Mouse (Mus musculus) hematopoietic multipotent progenitor cell, adult 10-12 weeks (in vitro differentiated cells): ENCODE measurements around the gene Idua. TPM values are rescaled to one million over a fixed set of nuclear protein-coding genes. Genes with fewer than 3 reads are reported as not detected.

ENCODE experiments used
- polyA plus RNA-seq: library from polyadenylated mRNA; stranded (reverse); fragments of >175 nt; gene quantifications from 2 replicates; pipeline ENCODE4 v1.2.3, GENCODE M21; 2012; ENCODE audit warnings: low replicate concordance

Gene Idua
- polyA plus RNA-seq = 19.4 and 24.3 TPM in 2 replicates

DNA sequence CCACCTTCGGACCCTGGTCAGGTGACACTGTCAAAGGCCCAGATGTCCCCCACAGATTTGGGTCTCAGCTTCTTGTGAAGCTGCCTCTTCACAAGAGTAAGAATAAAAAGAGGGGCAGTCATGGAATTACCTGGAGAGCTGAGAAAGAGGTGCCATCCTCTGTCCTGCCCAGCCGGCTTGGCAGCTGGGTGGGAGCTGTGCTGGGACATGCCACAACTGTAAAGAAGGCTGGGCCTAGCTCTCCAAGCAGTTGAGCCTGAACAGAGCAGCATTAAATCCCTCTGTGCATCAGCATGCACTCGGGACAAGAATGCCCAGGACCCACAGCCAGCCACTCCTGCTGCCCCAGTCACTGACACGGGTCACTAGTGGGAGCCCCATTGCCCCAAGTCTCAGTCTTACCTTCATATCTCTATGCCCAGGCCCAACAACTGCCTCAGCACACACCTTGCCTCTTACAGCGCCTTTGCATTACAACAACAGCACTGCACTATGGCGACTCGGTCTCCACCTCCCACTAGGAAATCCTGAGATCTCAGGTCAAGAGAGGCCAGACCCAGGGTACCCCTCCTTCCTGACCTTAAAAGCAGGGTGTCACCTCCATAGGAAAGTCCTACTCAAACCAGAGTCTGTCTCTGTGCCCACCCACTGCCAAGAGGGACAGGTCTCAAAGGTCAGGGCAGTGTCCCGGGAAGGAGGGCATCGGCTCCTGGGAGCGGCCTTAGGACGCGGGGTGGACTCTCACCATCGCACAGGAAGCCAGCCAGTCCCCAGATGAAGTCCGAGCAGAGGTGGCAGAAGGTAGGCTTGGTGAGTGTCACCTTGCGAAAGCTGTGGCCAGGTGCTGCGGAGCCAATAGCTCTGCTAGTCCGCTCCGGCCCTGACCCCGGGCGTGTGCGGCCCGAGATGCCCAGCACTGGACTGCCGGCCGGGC is at the start of gene Idua:
Gene Idua (plus strand): TSS at position 634 of the 934 bp plus-strand sequence.

DNA sequence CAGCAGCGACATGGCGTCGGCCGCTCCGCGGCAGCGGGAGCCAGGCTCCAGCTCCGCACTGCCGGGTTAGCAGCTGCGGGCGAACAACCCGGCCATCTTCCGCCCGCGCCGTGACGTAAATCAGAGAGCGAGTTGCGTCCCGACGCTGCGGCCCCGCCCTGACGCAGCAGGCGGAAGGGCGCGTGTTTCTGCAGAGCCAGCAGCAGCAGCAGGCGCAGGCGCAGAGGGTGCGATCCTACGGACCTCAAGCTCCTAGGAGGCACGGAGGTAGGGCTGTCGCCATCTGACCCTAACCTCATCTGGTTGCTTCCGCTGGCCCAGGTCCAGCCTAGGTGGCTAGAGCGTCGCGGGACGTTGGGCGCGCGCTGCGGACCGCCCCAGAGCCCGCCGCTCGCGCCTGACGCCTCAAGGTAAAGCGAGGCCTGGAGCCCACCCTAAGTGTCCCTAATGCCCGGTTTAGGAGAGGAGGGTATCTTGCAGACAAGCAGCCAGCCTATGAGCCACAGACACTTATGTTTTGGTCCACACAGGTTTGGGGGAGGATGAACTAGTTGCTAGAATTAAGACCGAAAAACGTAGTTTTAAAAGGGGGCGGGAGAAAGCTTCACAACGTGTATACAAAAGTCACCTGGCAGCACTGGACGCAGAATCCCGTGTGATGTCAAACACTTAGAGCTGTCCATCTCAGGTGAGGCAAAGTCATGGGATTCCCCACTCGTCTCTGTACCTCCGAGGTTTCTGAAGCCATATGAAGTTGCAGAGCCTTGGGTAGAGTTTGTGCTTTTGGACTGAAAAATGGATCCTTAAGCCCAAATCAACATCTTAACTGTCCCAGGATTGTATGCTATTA is 30.3 kb upstream of the Idua start, which contains the start of the genes Gak and Tmem175:
Gene Gak (minus strand): TSS at position 122 of the 850 bp plus-strand sequence.
Gene Tmem175 (plus strand): TSS at position 137 of the 850 bp plus-strand sequence.

DNA sequence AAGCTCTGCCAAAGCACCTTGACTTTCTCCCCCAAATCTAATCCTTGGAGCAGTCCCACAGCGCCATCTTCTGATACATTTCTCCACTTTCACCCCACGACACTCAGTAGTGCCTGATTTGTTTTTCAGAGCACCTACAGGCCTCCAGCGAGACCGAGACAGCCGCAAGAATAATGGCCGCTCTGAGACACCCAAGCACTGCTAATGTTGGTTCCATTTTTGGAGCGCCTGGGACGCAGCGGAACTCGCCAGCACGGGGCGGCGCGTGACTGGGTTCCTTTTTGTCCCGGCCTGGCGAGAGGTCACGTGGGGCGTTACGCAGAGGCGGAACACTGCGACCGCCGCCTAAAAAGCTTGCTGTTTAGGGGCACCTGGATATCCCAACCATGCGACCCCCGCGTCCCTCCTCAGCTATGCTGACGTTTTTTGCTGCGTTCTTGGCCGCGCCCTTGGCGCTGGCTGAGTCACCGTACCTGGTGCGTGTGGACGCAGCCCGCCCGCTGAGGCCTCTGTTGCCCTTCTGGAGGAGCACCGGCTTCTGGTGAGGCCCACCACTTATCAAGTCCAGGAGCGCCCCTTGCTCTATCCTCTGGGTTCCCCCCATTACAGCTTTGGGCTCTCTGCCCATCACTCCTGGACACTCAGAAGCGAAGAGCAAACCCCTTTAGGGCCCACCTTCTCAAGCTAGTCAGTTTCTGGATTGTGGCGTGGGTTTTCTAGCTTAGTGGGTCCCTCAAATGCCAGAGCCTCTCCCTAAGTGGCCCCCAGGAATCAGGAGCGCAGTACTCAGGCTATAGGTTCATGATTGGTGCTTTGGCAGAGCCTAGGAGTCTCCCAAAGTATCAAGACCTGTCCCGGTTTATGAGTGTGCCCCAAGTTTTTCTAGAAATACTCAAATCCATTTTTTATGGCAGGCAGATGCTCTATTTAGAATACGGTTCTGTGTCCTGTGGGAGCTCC is 9.1 kb downstream of the Idua start, which contains the start of gene Dgkq:
Gene Dgkq (minus strand): TSS at position 696 of the 960 bp plus-strand sequence.

DNA sequence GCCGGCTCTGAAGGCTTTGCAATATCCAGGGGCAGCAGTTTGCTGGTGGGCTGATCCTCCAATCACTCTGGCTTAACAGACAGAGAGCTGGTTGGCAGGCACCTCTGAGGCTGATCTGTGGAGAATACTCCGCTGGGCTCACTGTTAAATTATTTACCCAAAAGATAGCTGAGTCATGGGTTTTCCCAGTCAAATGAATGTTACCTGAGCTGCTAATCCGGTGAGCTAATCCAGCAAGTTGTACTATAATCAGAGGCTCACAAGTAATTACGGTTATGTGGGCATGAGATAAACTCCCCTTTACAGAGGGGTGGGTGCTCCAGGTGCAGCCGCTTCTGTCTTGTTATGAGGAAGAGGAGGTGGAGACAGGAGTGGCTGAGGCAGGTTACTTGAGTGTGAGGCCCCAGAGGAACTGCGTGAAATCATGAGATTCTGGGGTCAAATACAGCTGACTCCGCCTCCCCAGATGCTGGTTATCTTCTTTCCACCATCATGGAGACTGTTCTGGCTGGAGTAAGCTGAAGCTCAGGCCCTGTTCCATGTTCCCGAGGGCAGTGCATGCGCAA is 15.2 kb downstream of the Idua start, which contains the start of gene Slc26a1:
Gene Slc26a1 (minus strand): TSS at position 319 of the 566 bp plus-strand sequence.

DNA sequence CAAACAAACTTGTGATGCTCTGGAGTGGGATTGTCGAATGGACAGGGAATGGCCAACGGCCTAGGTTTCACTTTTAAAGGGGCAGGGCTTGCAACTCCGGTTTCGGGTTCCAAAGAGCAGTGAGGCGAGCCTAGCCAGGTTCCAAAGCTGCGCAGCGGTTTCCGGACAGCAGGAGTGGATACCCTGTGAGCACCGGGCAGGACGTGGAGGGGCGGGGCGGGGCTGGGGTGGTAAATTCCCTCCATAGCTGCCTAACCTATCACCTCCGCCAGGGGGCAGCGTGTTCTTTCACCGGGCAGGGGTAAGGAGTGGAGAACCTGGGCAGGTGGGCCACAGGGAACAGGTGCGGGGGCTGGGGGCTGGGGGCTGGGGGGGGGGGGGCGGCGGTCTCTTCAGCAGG is 32.1 kb downstream of the Idua start, which contains the start of gene Fgfrl1:
Gene Fgfrl1 (plus strand): TSS at position 112 of the 400 bp plus-strand sequence.

Other genes starting within 250 kb of the Idua start
- gene Atp5k, start 225.9 kb upstream of the Idua start, polyA plus RNA-seq = 25.5 and 43.8 TPM in 2 replicates
- gene Mfsd7a, start 211.4 kb upstream of the Idua start, polyA plus RNA-seq = 0.58 and 1.2 TPM in 2 replicates
- gene Pcgf3, start 199.1 kb upstream of the Idua start, polyA plus RNA-seq = 12.2 and 16.4 TPM in 2 replicates
- 0.24 and 0.42 TPM in 2 replicates for gene Cplx1, start 110.3 kb upstream of the Idua start, polyA plus RNA-seq
- 78.6 and 91.9 TPM in 2 replicates for gene Gak, start 30.6 kb upstream of the Idua start, polyA plus RNA-seq
- gene Tmem175, start 30.6 kb upstream of the Idua start, polyA plus RNA-seq = 2.8 and 4.8 TPM in 2 replicates
- gene Dgkq, start 9.3 kb downstream of the Idua start, polyA plus RNA-seq = 6.7 and 11.7 TPM in 2 replicates
- gene Slc26a1, start 15.2 kb downstream of the Idua start, polyA plus RNA-seq = 0.11 and 2.2 TPM in 2 replicates
- gene Fgfrl1, start 32.1 kb downstream of the Idua start, polyA plus RNA-seq = 4.9 and 9.6 TPM in 2 replicates
- 0.47 TPM in 1 of 2 replicates, not detected in the other for gene Rnf212, start 114.7 kb downstream of the Idua start, polyA plus RNA-seq
- not detected in 2 replicates for gene Tmed11, start 135.0 kb downstream of the Idua start, polyA plus RNA-seq
- not detected in 2 replicates for gene Vmn2r8, start 148.5 kb downstream of the Idua start, polyA plus RNA-seq
- not detected in 2 replicates for gene Vmn2r9, start 192.3 kb downstream of the Idua start, polyA plus RNA-seq